Mouse (Mus musculus) telencephalon, adult 2 months (tissue): Measurements from ENCODE around the gene Trim17.
"Not testable (repeated sequence)": the region's sequence is repeated elsewhere in the genome, so short reads cannot be mapped to it uniquely, and the experiment has no call there.

ENCODE experiments used
- DNase-seq: peaks from one replicate; pipeline ENCODE4 v3.0.0-alpha.2; 2011; ENCODE audit warnings: low read depth, low spot score

Gene Trim17

GRCm38 (mm10) chr11:58947798-58948528 is 6.5 kb upstream of the Trim17 start:
- no peak for DNase-seq

- DNase-seq: peak; percentile 98
Observed at GRCm38 (mm10) chr11:58948542-58949479, 5.7 kb upstream of the Trim17 start, which contains the start of gene Hist3h2ba. Hist3h2ba (plus strand) TSS chr11:58948920.

- peak; percentile 81 for DNase-seq
Observed at GRCm38 (mm10) chr11:58949480-58950431, 4.7 kb upstream of the Trim17 start.

- DNase-seq: no peak
Observed at GRCm38 (mm10) chr11:58951210-58951609, 3.3 kb upstream of the Trim17 start.

- DNase-seq: no peak
Observed at GRCm38 (mm10) chr11:58953351-58954169, 925 bp upstream of the Trim17 start.

DNA sequence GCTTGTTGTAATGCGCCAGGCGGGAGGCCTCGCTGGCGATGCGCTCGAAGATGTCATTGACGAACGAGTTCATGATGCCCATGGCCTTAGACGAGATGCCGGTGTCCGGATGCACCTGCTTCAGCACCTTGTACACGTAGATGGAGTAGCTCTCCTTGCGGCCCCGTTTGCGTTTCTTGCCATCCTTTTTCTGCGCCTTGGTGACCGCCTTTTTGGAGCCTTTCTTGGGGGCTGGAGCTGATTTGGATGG is 390 bp upstream of the Trim17 start:
- not testable (repeated sequence) for DNase-seq

DNA sequence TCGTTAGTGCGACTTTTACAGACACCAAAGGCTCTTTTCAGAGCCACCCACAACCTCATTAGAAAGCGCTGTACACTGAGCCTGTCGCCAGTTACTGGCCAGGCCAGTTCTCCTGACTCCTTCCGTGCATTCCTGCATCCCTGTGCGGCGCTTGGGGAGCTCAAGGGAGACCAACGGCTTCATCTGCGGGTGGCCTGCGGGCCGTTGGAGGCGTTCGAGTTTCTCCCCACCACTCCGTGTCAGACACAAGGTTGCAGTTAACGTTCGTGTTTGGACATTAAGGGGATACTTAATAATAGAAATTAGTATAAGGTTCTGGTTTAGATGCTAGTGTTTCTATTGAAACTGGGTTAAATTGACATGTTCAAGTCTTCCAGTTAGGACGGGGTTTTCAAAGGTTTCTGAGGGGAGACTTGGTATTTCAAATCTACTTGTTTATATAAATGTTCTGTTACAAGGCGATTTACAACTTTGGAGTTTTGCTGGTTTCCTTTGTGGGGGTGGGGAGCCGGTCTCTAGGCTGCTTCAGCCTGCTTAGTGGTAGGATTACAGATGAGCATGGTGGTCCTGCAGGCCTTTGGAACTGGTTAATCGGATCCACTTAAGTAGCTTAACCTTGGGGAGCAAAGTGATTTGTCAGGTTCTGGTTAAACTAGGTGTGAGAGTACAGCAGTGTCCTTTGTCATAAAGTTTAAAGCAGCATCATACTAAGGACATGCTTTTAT is 820 bp downstream of the Trim17 start:
- no peak for DNase-seq

DNA sequence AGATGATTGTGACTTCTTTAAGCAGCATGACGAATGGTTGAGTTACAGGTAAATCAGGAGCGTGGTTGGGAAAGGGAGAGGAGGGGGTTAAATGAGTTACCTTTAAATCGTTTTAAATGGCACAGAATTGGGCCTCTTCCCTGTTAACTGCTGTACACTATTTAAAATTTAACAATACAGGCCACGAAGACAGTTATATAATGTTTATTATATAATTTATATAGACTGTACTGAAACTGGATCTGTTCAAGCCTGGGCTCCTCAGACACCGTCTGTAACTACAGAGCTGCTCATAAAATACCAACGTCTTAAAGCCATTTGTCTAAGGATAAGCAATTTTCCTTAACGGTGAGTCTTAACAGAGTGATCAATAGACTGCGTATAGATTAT is 1.4 kb downstream of the Trim17 start:
- no peak for DNase-seq

- no peak for DNase-seq
Observed at GRCm38 (mm10) chr11:58957226-58957914, 2.9 kb downstream of the Trim17 start.

DNA sequence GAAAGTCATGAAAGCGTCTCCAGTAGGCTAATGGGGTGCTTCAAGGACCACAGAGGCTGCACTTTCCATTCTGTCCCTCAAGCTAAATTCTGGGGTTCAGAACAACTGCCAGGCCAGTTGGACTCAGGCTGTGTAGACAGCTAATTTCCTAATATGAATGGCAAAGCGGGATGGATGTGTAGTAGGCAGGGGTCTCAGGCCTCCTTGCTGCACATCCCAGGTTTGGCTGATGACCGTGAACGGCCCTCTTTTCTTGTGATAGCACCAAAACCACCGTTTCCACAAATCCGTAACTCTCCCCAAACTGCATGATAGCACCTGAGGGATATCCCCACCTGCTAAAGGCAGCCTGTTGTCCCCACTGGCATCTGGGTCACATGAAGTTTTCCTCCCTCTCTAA is 4.1 kb downstream of the Trim17 start:
- DNase-seq: no peak

GRCm38 (mm10) chr11:58959186-58959825 is 4.8 kb downstream of the Trim17 start:
- DNase-seq: no peak

DNA sequence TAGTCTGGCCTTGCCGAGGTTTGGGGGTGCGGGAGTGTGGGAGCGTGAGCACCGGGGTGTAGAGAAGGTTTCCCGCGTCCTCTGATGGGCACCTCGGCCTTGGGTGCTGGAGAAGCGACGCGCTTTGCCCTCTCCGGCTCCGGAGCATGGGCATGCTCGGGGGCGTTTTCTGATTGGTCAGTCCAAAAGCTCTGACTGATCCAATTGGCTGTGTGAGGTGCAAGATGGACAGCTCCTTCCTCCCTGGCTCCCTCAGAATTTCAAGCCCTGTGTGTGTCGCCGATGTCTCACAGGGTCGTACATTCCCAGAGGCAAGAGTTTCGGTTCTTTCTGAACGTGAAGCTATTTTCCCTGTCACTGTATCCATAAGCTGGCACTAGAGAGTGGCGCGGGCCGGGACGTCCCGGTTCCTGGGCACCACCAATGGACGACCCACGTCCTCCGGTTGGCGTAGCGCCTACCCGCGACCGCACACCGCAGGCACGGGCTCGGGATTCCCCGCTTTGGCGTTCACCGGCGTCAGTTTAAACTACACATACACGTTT is 5.5 kb downstream of the Trim17 start:
- DNase-seq: peak; percentile 87

DNA sequence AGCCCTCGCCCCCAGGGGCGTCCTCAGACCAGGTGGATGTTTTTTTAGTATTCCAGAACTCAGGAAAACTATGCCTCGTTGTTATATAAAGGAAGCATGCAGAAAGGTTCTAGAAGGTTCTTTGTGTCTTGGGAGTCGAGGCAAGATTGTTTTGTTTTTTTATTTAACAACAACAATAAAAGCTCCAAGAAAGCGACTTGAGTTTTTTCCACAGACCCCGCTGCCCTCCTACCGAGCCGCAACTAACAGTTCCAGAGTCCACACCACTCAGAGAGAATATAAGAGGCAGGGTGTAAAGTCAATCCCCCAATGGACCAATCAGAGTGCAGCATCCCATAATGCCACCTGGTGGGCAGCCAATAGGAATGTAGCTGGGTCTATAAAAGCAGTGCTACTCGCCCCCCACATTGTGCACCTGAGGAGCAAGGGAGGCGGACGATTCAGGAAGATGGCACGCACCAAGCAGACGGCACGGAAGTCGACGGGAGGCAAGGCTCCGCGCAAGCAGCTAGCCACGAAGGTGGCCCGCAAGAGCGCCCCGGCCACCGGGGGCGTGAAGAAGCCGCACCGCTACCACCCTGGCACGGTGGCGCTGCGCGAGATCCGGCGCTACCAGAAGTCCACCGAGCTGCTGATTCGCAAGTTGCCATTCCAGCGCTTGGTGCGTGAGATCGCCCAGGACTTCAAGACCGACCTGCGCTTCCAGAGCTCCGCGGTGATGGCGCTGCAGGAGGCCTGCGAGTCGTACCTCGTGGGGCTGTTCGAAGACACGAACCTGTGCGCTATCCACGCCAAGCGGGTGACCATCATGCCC is 7.1 kb downstream of the Trim17 start:
- DNase-seq: no peak

DNA sequence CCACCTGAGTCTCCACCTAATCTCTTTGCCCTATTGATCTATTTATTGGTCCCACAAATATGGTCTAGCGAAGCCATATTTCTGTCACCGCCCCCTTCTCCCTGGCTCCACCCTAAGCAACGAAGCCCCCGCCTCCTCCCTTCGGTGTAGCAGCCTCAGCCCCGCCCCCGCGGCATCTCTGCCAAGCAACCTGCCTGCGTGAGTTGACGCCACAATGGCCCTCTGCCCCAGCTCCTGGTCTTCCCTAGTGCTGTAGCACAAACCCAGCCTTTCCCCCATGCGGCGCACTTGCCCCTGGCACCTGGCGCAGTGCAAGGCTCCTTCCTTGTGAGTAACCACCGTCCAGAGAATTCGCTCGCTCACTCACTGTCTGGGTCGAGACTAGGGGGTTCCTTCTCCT is 9.1 kb downstream of the Trim17 start:
- DNase-seq: no peak

DNA sequence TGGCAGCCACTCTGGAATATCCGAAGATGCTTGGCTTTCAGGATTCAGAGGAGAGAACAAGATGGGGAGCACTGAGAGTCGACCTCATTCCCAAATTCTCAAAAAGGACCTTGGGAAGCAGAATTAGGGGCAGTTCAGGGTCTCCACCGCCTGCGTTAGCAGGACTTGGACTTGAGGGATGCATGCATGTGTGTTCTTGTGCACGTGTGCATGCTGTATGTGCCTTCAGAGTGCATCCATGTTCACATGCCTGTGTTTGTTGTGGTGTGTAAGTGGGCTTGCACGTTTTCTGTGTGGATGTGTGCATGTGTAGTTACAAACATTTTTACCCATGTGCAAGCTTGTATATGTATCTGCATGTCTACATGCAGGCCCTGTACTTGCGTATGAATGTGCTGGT is 9.7 kb downstream of the Trim17 start:
- no peak for DNase-seq

DNA sequence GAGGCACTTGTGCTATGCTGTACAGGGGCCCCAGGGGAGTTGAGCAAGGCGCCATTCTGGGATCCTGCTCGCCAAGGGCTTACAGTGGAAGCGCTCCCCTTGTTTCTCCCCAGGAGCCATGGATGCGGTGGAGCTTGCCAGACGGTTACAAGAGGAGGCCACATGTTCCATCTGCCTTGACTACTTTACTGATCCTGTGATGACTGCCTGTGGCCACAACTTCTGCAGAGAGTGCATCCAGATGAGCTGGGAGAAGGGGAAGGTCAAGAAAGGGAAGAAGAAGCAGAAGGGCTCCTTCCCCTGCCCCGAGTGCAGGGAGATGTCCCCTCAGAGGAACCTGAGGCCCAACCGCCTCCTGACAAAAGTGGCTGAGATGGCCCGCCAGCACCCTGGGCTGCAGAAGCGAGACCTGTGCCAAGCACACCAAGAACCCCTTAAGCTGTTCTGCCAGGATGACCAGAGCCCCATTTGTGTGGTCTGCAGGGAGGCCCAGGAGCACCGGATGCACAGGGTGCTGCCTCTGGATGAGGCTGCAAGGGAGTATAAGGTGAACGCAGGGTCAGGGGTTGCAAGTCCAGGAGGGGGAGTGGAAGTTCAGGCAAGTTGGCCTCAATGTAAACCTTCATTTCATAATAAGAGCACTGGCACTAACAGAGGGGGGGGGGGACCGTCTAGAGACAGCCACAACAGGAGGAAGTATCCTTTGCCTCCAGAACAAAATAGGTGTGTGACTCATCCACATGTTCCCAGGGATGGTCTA is 10.7 kb downstream of the Trim17 start:
- DNase-seq: no peak

GRCm38 (mm10) chr11:58967346-58967745 is 12.9 kb downstream of the Trim17 start:
- DNase-seq: no peak
